Mouse (Mus musculus): ENCODE results near the gene Hrct1.

The Hrct1 gene

DNA sequence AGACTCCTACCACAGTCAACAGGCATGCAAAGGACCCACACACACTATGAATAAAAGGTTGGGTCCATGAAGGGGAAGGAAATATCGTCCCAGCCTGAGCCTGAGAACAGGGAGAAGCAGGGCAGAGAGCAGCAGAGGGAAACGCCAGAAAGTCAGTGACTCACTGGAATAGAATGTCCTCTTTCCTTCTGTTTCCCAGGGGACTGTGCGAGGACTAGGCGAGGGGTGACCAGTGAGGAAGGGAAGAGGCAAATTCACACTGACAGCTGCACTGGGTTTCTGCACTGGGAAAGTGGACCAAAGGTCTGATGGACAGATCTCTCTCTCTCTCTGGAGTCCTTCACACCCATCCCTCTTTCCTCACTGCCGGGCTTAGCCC is 1.6 kb downstream of the Hrct1 start:
- DNase-seq: no peak

DNA sequence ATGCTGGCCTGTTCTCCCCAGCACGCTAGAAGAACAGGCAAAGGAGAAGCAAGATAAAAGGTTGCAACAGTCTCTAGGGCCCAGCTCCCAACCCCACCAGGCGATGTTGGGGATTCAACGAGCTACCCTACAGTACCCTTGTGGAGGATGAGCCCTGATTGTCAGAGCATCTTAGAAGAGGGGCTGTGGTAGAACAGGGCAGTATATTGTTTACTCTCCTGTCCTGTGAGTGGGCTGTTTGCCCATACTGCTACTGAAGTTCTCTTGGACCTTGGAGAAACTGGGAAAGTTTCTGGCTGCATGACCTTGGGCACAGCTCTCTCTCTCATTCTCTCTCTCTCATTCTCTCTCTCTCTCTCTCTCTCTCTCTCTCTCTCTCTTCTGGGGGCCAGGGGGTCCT is 2.1 kb downstream of the Hrct1 start:
- DNase-seq: no peak

DNA sequence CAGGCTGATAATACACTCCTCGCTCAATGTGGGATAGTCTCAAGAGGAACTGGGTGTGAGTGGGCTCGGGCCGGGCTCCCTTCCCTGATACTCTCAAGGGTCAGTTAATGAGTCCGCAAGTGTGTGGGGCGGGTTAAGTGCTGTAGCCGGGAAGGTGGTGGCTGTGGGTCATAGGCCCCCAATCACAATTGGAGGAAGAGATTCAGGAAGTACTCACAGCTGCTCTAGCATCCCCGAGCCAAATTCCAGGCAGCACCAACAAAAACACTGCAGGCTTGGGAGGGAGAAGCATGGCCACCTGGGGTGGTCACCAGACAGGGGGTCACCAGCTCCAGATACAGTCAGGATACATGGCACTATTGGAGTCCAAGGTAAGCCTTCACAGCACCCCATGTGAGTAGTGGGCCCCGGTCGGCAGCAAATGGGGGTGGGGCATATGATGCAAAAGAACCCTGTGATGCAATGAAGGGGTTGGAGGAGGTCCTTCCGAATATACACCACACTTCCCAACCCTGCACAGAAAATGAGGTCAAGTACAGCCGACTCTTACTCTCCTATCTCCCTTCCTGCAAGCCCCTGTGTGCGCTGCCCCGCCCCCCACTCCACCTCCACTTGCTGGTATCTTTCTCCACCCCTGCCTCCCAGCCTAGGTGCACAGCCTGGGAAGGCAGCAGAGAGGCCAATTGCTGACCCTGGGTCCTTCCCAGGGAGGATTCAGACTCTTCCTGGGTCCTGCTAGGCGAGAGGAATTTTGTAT is 3.0 kb downstream of the Hrct1 start, which contains the start of gene Spaar:
Gene Spaar (plus strand): TSS at position 241 of the 757 bp plus-strand sequence.
- no peak for DNase-seq

DNA sequence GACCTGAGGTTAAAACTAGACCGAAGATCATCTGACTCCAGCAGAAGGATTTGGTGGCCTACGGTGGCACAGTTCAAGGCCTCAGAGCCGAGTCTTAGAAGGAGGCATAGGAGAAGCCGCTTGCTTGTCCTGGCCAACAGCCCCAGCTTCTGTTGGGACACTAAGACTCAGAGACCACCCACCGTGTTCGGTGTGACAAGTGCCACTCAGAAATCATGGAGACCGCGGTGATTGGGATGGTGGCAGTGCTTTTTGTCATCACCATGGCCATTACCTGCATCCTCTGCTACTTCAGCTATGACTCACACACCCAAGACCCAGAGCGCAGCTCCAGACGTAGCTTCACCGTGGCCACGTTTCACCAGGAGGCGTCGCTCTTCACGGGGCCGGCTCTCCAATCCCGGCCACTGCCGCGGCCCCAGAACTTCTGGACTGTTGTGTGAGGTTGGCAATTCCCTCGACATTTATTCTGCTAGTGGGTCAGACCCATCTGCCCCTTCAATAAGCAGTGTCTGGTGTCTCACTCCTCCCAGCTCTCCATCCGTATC is 3.8 kb downstream of the Hrct1 start:
- DNase-seq: no peak

DNA sequence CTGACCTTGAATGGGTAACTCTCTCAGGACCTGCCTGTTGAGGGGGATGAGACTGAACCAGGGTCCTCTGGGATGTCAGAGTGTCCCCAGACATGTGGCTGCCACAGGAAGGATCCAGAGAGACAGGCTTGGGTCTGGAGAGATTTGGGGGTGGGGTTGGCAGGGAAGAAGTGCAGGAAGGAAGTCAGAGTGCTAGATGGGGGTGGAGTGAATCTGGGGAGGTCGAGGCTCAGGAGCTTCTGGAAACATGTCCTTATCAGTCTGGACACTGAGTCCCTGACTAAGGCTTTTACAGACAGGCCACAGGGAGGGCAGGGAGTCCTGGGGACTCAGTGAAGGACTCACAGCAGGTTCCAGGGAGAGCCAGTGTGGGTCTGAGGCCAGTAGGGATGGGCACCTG is 5.2 kb downstream of the Hrct1 start:
- DNase-seq: no peak

DNA sequence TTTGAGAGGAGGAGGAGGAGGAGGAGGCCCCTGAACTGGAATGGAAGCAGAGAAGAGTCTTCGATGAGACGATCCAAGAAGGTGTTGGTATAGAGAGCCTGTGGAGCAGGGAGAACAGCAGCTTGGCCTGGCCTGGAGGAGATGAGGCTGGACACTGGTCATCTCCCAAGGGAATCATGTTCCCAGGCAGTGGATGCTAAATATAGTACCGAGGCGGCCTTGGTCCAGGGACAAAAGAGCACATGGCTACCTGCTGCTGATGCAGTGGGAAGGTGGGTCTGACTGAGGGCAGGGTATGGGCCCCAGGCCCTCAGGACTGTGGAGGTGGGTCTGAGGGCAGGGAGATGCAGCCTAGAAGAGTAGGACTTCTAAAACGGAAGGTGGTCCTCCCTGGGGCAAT is 6.2 kb downstream of the Hrct1 start:
- DNase-seq: no peak

DNA sequence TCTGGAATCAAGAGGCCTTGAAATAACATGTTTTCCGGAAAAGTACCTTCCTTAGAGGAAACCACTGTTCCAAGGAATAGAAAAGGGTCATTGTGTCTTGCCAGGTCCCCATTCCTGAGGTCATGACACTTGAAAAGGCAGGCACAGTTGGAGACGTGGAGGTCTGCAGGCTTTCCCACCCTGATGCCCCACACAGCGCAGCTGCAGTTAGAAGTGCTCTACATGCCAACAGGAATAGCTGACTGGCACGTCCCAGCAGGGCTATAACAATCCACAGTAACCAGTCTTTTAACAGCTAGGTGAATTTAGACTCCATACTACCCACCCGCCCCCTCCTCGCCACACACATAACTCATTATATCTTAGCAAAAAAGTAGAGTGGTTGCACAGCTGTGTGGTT is 10.2 kb downstream of the Hrct1 start:
- DNase-seq: no peak

DNA sequence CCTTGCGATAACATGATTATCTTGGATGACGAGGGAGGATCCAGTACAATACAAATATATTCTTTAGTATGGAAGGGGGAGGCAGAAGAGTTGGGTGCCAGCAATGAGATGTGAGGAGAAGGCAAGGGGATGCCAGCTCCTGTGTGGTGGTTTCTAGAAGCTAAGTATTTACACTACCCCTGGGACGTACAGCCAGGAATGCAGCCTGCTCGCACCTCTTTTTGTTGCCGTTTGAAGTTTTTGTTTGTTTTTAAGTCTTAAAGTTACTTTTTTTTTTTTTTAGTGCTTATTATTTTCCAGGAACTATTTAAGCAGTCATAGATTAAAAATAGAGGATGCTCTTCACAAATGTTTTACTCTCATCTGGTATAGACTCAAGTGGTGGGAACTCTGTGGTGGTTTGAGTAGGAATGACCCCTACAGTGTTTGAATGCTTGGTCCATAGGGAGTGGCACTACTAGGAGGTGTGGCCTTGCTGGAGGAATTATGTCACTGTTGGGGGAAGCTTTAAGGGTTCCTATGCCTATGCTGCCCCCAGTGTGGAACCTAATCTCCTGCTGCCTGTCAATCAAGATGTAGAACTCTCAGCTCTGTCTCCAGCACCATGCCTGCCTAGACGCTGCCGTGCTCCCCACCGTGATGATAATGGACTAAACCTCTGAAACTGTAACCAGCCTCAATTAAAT is 12.1 kb downstream of the Hrct1 start:
- no peak for DNase-seq

DNA sequence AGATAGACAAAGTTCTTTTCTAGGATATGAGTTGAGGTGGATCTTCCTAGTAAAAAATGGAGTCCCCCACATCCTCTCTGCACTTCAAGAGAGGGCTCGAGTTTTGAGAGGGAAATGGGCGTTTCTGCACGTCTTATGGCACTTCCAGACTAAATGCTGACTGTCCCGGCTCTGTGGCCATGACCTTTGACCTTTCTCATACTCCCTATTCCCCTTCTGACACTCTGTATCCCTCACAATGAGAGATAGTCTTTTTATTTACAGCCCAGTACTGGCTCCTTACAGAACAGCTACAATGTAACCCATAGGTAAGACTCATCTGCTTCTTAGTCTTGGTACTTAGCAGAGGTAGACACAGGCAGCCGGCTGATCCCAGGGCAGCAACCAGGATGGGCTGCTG is 14.5 kb downstream of the Hrct1 start:
- no peak for DNase-seq

DNA sequence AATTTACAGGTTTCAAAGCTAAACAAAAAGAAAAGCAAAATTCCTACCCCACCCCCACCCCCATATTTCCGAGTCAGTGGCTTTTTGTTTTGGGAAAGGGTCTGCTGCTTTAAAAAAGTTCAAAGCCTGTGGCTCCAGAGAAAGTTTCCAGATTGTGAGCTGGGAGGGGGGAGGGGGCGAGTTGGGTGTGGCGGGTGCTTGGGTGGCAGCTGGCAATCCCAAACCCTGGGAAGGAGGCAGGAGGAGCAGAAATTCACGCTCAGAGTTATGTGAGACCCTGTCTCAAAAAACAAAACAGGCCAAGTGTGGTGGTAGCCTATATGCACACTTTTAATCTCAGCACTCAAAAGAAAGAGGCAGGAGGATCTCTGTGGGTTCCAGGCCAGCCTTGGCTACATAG is 15.6 kb downstream of the Hrct1 start:
- DNase-seq: no peak

DNA sequence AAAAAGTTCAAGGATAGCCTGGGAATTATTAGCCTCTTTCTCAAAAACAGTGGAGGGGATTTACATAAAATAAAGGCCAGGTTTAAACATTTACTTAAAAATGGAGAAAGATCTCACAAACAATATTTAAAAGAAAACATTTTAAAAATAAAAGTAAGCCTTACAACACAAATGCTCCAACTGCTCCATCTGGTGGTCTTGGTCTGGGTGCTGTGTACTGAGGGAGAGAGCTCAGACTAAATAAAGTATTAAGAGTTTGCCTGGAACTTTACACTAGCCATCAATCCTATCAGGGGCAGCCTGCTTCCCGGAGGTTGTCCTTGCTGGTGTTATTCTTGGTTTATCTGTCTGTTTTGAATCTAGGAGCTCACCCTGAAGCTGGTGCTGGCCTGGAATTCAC is 16.1 kb downstream of the Hrct1 start:
- no peak for DNase-seq

DNA sequence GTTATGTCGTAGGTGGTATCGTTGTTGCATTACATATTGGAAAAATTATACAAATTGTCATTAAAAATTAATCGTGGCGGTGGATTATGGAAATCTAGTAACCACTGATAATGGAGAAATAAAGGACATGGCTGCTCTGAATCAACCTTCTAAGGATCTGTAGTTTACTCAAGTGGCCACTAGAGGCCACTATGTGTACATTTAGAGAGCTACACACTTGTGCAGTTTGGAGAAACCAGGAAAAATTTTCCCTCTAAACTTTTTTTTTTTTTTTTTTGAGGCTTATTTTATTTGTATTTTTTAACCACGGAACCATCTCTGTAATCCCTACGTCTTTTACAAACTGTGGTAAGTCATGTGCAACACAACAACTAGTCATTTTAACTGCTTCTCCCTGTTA is 18.2 kb downstream of the Hrct1 start:
- DNase-seq: peak; percentile 71

DNA sequence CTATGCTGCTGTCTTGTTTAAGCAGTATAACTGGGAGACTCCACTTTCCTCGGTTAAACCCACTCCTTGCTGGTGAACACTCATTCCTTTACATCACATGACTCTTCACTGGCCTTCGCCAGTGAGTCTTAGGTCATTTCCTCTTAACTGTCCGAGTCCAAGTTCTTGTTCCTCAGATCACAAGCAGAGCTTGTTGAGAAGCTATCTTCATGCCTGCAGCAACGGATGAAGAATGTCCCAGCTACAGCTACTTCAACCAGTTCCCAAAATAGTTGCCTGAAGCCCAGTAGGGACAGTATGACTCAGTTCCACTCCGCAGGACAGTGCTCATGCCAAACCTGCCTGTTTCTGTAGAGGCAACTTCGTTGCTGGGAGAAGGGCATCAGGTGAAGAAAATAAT is 30.2 kb downstream of the Hrct1 start:
- DNase-seq: no peak

DNA sequence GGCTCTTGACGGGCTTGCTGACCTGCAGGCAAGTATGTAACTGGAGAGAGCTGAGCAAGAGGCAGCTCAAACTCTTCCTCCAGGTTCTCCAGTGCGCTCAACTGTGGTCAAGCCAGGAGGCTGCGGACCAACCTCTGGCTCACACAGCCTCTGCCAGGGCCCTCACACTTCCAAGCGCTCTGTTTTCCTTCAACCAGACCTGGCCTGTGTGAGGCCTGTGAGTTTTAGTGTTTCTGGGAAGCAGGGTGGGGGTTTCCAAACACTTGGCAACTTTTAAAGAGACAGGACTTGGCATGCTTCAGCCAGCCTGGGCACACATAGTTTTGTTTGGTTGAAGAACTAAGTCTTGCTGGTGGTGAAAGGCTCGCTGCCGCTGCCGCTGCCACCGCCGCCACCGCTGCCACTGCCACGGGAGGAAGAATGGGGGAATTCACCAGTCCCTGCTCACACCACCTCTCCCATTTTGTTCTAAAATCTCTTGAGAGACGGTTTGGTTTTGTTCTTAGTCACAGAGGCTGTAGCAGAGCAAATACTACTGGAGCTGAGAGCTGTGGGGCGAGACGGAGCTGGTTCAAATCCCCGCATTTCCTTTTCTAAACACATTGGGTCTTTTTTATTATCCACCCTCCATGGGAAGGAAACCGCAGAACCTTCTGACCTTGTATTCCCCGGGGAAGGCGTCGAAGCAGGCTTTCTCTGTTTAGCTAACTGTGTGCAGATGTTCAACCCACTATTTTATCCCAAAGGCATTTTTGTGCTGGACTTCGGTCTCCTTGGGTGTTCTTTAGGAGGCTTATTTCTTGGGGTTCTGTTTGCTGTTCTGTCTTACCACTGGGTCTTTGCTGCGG is 32.8 kb downstream of the Hrct1 start:
- peak; percentile 22 for DNase-seq

DNA sequence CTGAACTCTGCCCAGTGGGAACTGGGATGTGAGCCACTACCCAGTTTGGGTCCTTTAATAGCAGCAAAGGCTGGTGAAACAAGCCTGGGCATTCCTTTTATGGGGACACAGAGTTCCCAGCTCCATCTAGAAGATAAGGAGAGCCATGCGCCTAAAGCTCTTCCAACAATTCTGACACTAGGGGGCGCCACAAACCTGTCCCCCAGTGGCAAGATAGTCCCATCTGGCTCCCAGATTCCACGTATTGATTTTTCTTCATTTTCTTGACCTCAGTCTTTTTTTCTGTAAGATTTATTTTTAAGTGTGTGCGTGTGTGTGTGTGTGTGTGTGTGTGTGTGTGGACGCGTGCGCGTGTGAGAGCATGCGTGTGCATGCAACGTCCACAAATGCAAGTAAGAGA is 33.5 kb downstream of the Hrct1 start:
- peak; percentile 52 for DNase-seq

DNA sequence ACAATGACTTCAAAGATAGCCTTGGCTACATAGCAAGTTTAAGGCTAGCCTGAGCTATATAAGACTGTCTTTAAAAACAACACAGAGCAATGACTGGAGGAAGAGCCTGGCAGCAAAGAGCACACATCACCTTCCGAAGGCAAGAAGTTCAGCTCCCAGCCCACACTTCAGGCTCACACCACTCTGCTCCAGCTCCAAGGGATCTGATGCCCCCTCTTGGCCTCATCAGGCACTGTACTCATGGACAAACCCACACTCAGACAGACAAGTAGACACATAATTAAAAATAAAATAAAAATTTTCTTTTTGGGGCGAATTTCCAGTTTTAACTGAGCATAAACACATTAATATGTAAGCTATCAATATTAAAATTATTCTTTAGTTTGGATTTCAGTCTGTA is 34.3 kb downstream of the Hrct1 start:
- DNase-seq: no peak

DNA sequence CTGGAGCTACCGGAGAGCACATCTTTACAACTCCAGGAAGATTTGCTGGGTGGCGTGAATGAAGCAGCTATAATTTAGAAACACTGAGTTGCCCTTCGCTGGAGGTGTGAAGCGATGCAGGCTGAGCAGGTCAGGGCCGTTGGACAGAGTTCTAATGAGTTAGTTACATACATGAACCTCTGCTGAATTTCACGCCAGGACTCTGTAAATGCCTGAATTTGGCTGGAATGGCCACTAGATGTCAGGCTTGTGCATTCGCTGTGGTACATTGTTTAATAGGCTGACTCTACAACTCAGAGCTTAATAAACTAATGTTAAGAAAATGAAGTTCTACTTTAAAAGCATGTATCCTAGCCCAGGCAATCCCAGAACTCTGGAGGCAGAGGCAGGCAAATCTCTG is 36.4 kb downstream of the Hrct1 start:
- DNase-seq: peak; percentile 77

DNA sequence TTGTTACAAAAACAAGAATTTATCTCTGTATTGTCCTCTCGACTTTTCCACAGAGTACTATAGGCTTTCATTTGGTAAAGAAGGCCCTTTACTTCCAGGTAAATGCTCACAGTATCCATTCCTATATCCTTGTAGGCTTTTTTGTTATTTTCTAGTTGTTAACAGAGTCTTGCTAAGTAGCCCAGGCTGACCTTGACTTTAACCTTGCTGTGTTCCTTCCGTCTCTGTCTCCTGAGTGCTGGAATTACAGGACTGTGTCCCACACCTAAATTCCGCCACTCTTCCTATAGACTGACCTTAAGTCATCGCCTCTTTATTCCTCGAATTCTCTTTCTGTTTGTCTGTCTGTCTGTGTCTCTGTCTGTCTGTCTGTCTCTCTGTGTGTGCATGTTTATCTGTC is 41.4 kb downstream of the Hrct1 start:
- no peak for DNase-seq

DNA sequence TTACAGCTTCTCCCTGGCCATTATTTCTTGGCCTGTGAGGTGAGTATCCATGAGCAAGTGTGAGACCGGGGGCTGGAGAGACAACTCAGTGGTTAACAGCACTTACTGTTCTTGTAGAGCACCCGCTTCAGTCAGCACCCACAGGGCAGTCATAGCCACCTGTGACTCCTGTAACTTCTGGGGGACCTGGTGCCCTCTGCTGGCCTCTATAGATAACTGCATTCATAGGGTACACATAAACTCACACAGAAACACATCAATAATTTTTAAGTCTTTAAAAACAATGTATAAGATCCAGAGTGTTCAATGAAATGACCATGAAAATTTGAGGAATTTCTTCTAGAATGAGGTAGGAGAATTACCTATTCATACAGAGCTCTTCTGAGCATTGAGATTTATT is 42.4 kb downstream of the Hrct1 start:
- DNase-seq: no peak

DNA sequence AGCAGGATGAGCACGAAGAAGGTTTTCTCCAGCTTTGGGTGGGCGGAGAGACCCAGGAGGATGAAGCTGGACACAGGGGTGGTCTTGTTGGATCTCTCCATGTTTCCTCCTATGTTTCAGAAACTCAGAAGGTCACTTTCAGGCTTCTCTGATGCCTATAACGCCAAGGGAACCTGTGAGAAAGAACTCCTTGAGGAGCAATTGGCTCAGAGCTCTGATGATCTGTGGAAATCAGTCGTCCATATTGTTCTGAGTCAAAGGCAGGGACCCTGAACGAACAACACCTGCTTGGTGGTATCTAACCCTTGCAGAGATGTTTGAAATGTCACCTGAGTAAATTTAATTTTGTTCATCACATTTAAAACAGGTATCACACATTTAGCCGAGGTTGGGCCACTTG is 43.9 kb downstream of the Hrct1 start, which contains the start of gene Olfr159:
Gene Olfr159 (minus strand): TSS at position 101 of the 400 bp plus-strand sequence.
- no peak for DNase-seq

DNA sequence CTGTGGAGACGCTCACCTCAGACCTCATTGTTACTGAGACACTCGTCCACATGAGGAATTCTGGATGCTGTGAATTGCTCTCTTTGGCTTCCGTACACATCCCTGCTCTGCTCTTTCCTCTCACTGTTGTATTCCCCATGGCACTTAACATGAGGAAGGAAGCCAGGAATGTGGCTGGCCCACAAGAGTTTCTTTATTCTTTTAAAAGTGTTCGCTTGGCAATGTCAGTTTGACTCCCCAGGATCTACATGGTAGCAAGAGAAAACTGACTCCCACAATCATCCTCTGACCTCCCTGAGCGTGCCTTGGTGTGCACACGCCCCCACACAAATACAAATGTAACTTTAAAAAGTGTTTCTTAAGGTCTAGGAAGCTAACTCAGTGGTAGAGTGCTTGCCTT is 44.6 kb downstream of the Hrct1 start:
- no peak for DNase-seq

DNA sequence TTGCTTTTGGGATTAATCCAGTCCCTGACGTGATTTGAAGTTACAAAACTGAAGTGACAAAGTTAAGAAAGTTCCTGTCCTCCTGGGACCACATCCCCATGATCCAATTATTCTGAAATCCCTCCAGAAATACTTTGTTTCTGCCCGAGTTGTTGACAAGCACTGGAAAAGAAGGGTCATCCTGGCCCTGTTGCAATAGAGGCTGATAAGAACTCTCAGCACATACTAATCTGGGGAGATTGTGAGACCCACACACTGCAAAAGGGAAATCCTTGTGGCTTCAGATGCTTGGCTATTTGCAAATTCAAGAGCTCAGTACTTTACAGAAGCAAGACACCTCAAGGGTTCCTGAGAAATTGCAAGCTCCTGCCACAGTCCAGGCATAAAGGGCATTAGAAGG is 45.3 kb downstream of the Hrct1 start:
- DNase-seq: no peak

Measured in embryo, embryonic 11 days (tissue).